Mouse (Mus musculus): ENCODE results near the gene Ackr4. TPM values are rescaled to one million over a fixed set of nuclear protein-coding genes. Genes with fewer than 3 reads are reported as not detected.

Gene Ackr4
- total and polyA plus RNA-seq, 2 experiments from 2014 or later: 6.7 to 18.8 TPM

GRCm38 (mm10) chr9:104063244-104063961 lies 63.3 kb downstream of the Ackr4 start, which contains the start of gene Acad11:
Gene Acad11, plus strand, starts transcription at chr9:104063377.
- Histone ChIP-seq H3K4me3 (ENCODE audit: low read depth, low read length) (peak within 1 kb of the TSS; percentile 97), H3K4me2 (ENCODE audit: low read depth, low read length) (peak within 1 kb of the TSS; percentile 77), H3K27me3 (ENCODE audit: control insufficient read depth, insufficient read depth, low read length) (no peaks in the 10 kb centered on the region), H3K27ac (ENCODE audit: low read depth) (peak within 1 kb of the TSS; percentile 71), H3K36me3 (replicated peaks; ENCODE audit: control insufficient read depth, insufficient read depth, low read length) (peaks cover 22% of the 10 kb centered on the region), H3K9me3 (replicated peaks; ENCODE audit: control insufficient read depth, low read length) (no peaks in the 10 kb centered on the region), H3K9ac (replicated peaks; ENCODE audit: low read depth, low read length) (peak within 1 kb of the TSS; percentile 84), H3K4me1 (ENCODE audit: control insufficient read depth, insufficient read depth) (peaks cover 13% of the 10 kb centered on the region)
- WGBS: under 1% methylated on average over 27 of the region's 30 CpGs
- TF ChIP-seq CTCF (IDR thresholded peaks at IDR 0.05; ENCODE audit: low read depth): no peak
- no peak for TF ChIP-seq EP300 (IDR thresholded peaks at IDR 0.05; ENCODE audit: low read depth)
- ATAC-seq (ENCODE audit: insufficient read depth, low read depth) (peak; percentile 97), DNase-seq (ENCODE audit: low spot score) (peak; percentile 86)

GRCm38 (mm10) chr9:104062430-104063243 lies 64.1 kb downstream of the Ackr4 start, which contains the start of gene Uba5:
Gene Uba5, minus strand, starts transcription at chr9:104063134.
- ATAC-seq (ENCODE audit: insufficient read depth, low read depth) (peak; percentile 74), DNase-seq (ENCODE audit: low spot score) (peak; percentile 43)
- H3K9me3 ChIP-seq (replicated peaks; ENCODE audit: control insufficient read depth, low read length): no peaks in the 10 kb centered on the region
- peak within 1 kb of the TSS; percentile 97 for H3K4me3 ChIP-seq (ENCODE audit: low read depth, low read length)
- under 1% methylated on average over 56 of the region's 59 CpGs for whole genome bisulfite sequencing
- peak within 1 kb of the TSS; percentile 77 for H3K4me2 ChIP-seq (ENCODE audit: low read depth, low read length)
- TF ChIP-seq EP300 (IDR thresholded peaks at IDR 0.05; ENCODE audit: low read depth): no peak
- TF ChIP-seq CTCF (IDR thresholded peaks at IDR 0.05; ENCODE audit: low read depth): no peak
- H3K9ac ChIP-seq (replicated peaks; ENCODE audit: low read depth, low read length): peak within 1 kb of the TSS; percentile 84
- peak within 1 kb of the TSS; percentile 71 for H3K27ac ChIP-seq (ENCODE audit: low read depth)
- H3K4me1 ChIP-seq (ENCODE audit: control insufficient read depth, insufficient read depth): peaks cover 13% of the 10 kb centered on the region
- H3K36me3 ChIP-seq (replicated peaks; ENCODE audit: control insufficient read depth, insufficient read depth, low read length): peaks cover 29% of the 10 kb centered on the region
- H3K27me3 ChIP-seq (ENCODE audit: control insufficient read depth, insufficient read depth, low read length): no peaks in the 10 kb centered on the region

- no peaks in the 10 kb centered on the region for H3K9me3 ChIP-seq (replicated peaks; ENCODE audit: control insufficient read depth, low read length)
- ATAC-seq (ENCODE audit: insufficient read depth, low read depth) (no peak), DNase-seq (ENCODE audit: low spot score) (no peak)
- H3K27ac ChIP-seq (ENCODE audit: low read depth): no peak overlapping the region
- H3K4me3 ChIP-seq (ENCODE audit: low read depth, low read length): no peak overlapping the region
- TF ChIP-seq CTCF (IDR thresholded peaks at IDR 0.05; ENCODE audit: low read depth) (no peak), EP300 (IDR thresholded peaks at IDR 0.05; ENCODE audit: low read depth) (no peak)
- H3K27me3 ChIP-seq (ENCODE audit: control insufficient read depth, insufficient read depth, low read length): no peaks in the 10 kb centered on the region
- H3K4me2 ChIP-seq (ENCODE audit: low read depth, low read length): no peak overlapping the region
- WGBS: 88% methylated on average over 6 of the region's 6 CpGs
- H3K4me1 ChIP-seq (ENCODE audit: control insufficient read depth, insufficient read depth): no peaks in the 10 kb centered on the region
- H3K9ac ChIP-seq (replicated peaks; ENCODE audit: low read depth, low read length): no peak overlapping the region
- H3K36me3 ChIP-seq (replicated peaks; ENCODE audit: control insufficient read depth, insufficient read depth, low read length): peaks cover 95% of the 10 kb centered on the region
Observed at GRCm38 (mm10) chr9:104051028-104051427, 75.7 kb downstream of the Ackr4 start.

GRCm38 (mm10) chr9:104043676-104044075 lies 83.1 kb downstream of the Ackr4 start:
- Histone ChIP-seq H3K4me3 (ENCODE audit: low read depth, low read length) (no peak overlapping the region), H3K4me2 (ENCODE audit: low read depth, low read length) (no peak overlapping the region), H3K4me1 (ENCODE audit: control insufficient read depth, insufficient read depth) (no peaks in the 10 kb centered on the region), H3K9ac (replicated peaks; ENCODE audit: low read depth, low read length) (no peak overlapping the region), H3K27me3 (ENCODE audit: control insufficient read depth, insufficient read depth, low read length) (no peaks in the 10 kb centered on the region), H3K27ac (ENCODE audit: low read depth) (no peak overlapping the region), H3K36me3 (replicated peaks; ENCODE audit: control insufficient read depth, insufficient read depth, low read length) (peaks cover 32% of the 10 kb centered on the region), H3K9me3 (replicated peaks; ENCODE audit: control insufficient read depth, low read length) (no peaks in the 10 kb centered on the region)
- no peak for ATAC-seq (ENCODE audit: insufficient read depth, low read depth)
- TF ChIP-seq EP300 (IDR thresholded peaks at IDR 0.05; ENCODE audit: low read depth) (no peak), CTCF (IDR thresholded peaks at IDR 0.05; ENCODE audit: low read depth) (no peak)
- 76% methylated on average over 4 of the region's 4 CpGs for WGBS
- DNase-seq (ENCODE audit: low spot score): no peak

- TF ChIP-seq EP300 (IDR thresholded peaks at IDR 0.05; ENCODE audit: low read depth) (no peak), CTCF (IDR thresholded peaks at IDR 0.05; ENCODE audit: low read depth) (no peak)
- WGBS: 56% methylated on average over 2 of the region's 2 CpGs
- H3K9ac ChIP-seq (replicated peaks; ENCODE audit: low read depth, low read length): no peak within 1 kb of the TSS
Observed at GRCm38 (mm10) chr9:104040362-104040761, 86.4 kb downstream of the Ackr4 start, which contains the start of gene Gm28305. Gene Gm28305, plus strand, starts transcription at chr9:104040662.

More at GRCm38 (mm10) chr9:104040362-104040761, 86.4 kb downstream of the Ackr4 start, which contains the start of gene Gm28305:
- no peaks in the 10 kb centered on the region for H3K9me3 ChIP-seq (replicated peaks; ENCODE audit: control insufficient read depth, low read length)
- no peak within 1 kb of the TSS for H3K27ac ChIP-seq (ENCODE audit: low read depth)
- ATAC-seq (ENCODE audit: insufficient read depth, low read depth) (no peak), DNase-seq (ENCODE audit: low spot score) (no peak)
- no peaks in the 10 kb centered on the region for H3K27me3 ChIP-seq (ENCODE audit: control insufficient read depth, insufficient read depth, low read length)
- no peaks in the 10 kb centered on the region for H3K4me1 ChIP-seq (ENCODE audit: control insufficient read depth, insufficient read depth)
- H3K4me3 ChIP-seq (ENCODE audit: low read depth, low read length): no peak within 1 kb of the TSS
- H3K36me3 ChIP-seq (replicated peaks; ENCODE audit: control insufficient read depth, insufficient read depth, low read length): peaks cover 12% of the 10 kb centered on the region
- no peak within 1 kb of the TSS for H3K4me2 ChIP-seq (ENCODE audit: low read depth, low read length)

Data from heart, postnatal 0 days (tissue).